Mouse (Mus musculus) embryonic fibroblast, embryonic 13.5 days (primary cell): Measurements from ENCODE around the gene Pde4d.

Experiments
- CTCF ChIP-seq: IDR thresholded peaks from 2 replicates; pipeline ENCODE4 v1.5.1; 2011; ENCODE audit warnings: mild to moderate bottlenecking, control low read depth, low read length, moderate library complexity, borderline replicate concordance; ENCODE audit not compliant: insufficient read depth
- POLR2A ChIP-seq: IDR thresholded peaks from 2 replicates; pipeline ENCODE4 v1.6.1; 2011; ENCODE audit warnings: low read depth, mild to moderate bottlenecking, control low read depth, low read length, moderate library complexity

DNA sequence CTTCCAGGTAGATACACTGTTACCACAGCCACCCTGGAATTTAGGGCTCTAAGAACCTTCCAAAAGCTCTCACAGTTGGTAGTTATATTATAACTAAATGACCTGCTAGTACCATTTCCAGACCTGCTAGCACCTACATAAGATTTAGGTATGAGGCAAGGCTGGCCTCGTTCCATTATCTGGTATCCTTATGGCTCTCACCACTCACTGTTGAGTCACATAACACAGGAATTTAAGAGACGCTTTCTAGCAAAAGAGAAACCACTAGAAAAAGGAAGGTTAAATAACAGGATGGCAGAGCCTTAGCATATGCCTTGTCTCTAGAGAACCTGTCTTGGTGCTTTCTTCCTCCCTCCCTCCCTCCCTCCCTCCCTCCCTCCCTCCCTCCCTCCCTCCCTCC is 910.2 kb downstream of the Pde4d start:
- TF ChIP-seq POLR2A, result no peak
- no peak for TF ChIP-seq CTCF
